Mouse (Mus musculus): ENCODE measurements around the gene Hist1h2ag. TPM values are rescaled to one million over a fixed set of nuclear protein-coding genes. Genes with fewer than 3 reads are reported as not detected.

The Hist1h2ag gene
- total RNA-seq, 2 experiments from 2014 or later: 373 to 414 TPM

- no peak for DNase-seq (ENCODE audit: low spot score in 2 of 2)
Measured at GRCm38 (mm10) chr13:22013716-22014115, 29.0 kb downstream of the Hist1h2ag start.

GRCm38 (mm10) chr13:22009642-22010041 is 33.1 kb downstream of the Hist1h2ag start, which contains the start of gene Prss16:
TSS of gene Prss16 (minus strand) at chr13:22009742.
- no peak for DNase-seq (ENCODE audit: low spot score in 2 of 2)

DNA sequence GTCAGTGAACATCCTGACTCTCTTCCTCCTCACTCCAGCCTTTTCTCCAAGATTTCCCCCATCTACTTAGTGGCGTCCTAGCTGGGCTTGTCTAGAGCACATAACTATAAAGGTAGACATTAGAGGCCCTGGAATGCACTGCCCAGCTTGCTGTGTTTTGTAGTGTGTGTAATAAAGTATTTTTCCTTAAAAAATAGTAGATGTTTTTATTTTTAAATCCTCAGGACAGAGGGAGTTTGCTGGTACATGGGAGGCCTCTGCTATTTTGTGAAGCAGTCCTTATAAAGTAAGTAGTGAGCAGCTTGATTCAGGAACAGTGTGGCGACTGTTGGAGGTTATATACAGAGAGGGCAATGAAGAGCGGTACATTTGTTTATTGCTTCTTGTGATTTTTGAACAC is 34.0 kb downstream of the Hist1h2ag start:
- no peak for DNase-seq (ENCODE audit: low spot score in 2 of 2)

DNA sequence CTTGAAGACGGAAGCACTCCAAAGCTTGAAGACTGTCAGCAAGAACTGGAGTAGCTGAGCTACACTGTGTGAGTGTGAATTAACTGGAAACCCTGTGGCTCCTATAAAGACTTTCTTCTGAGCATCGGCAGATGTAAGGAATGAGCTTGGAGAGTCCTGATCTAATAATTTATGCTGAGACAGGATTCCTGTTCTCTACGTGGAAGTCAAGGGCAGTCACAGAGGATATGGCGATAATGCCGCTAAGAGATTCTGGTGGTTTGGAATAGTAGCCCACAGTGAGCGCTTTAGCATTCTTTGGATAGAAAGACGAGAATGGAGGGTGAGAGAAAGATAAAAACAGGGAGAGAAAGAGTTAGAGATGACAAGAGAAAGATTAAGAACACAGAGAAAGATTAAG is 34.9 kb downstream of the Hist1h2ag start:
- no peak for DNase-seq (ENCODE audit: low spot score in 2 of 2)

GRCm38 (mm10) chr13:22007121-22007510 is 35.6 kb downstream of the Hist1h2ag start:
- DNase-seq (ENCODE audit: low spot score in 2 of 2): no peak

GRCm38 (mm10) chr13:22006334-22007120 is 36.2 kb downstream of the Hist1h2ag start:
- no peak for DNase-seq (ENCODE audit: low spot score in 2 of 2)

GRCm38 (mm10) chr13:22005605-22006333 is 37.0 kb downstream of the Hist1h2ag start:
- DNase-seq (ENCODE audit: low spot score in 2 of 2): no peak

GRCm38 (mm10) chr13:22001823-22002222 is 40.9 kb downstream of the Hist1h2ag start:
- DNase-seq (ENCODE audit: low spot score in 2 of 2): no peak

DNA sequence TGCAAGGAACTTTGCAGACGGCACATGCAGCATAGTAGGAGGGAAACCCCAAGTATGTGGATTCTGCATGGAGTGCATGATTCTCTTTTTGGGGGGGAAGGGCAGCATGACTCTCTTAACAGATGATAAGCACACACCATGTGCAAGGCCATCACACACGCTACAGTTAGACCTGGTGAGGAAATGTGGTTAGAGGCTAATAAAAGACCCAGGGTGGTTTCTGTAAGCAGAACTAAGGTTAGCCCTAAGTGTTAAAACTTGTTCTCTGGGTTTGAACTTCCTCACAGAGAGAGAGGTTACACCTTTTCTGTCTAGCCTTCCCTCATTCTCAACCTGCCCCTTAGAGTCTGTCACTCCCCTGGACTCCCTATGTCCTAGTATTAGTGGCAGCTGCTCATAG is 41.4 kb downstream of the Hist1h2ag start:
- DNase-seq (ENCODE audit: low spot score in 2 of 2): no peak

DNA sequence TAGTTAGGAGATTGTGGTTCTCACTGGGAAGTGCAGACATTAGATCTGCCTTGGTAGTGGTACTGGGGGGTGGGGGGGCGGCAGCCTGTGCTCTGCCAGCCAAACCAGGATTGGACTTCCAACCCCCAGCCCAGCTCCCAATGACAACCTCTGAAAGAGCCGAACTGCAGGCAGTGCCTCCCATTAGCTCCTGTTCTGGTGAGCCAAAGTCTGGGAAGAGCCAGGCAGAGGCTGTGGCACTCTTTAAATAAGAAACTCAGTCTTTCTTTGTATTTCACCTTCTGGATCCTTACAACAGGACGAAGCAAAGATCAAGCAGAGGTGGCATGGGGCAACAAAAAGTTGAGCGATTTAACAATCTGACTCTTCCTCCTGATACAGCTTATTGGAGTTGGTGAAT is 43.6 kb downstream of the Hist1h2ag start:
- DNase-seq (ENCODE audit: low spot score in 2 of 2): no peak

DNA sequence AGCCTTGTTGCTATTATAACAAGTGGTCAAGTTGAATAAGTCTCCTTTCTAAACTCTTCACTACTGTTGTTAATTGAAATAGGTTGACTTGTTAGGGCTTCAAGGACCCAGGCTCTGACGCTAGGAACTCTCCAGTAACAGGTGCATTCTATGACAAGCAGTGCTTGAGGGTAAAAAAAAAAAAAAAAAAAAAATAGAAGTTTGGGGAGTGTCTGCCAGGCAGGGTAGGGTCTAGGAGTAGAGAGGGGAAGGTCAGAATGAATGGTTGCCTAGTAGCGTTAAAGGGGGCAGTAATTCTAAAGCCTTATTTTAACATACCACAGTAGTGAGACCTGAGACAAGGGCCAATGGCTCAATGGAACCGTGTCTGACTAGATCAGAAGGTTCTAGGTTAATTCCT is 44.3 kb downstream of the Hist1h2ag start:
- DNase-seq (ENCODE audit: low spot score in 2 of 2): no peak

- no peak for DNase-seq (ENCODE audit: low spot score in 2 of 2)
Measured at GRCm38 (mm10) chr13:21997821-21998220, 44.9 kb downstream of the Hist1h2ag start.

DNA sequence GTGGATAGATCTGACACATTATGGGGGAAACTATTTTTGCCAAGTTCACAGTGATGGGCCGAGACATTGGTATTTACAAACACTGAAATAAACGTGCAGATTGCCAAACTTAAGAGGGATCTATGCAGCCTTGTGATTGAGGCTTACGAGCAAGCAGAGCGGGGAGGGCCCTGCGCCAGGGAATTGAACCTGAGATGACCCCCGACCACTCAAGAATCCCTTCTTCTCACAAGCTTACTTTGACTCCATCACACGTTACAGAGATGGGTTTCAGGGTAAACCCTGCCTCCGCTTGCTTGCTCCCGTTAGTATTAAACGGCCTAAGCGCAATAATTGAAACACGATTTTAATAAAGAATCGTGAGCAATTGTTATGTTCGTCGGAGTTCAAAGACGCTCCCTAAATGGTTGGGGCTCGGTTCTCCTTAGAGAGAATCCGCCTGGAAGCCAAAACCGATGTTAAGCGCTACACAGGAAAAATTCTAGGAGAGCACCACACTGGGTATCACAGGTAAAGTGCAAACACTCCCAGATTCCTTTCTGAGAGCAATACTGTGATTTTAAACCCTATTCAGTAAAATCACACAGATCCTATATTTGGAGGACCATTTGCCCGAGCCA is 45.4 kb downstream of the Hist1h2ag start:
- DNase-seq (ENCODE audit: low spot score in 2 of 2): no peak

DNA sequence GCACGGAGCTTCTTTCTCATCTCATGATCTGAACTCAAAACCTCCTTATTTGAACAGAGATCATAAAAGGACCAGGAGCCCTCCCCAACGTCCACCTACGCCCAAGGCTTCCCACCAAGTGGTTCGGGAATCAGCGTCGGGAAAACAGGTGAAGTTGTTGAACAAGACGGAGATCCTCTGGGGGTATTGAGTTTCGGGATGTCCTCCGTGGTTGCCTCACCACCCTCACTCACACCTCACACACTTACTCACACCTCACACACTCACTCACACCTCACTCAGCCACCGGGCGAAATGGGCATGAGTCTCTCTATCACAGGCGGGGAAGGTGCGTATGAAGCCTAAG is 45.9 kb downstream of the Hist1h2ag start:
- no peak for DNase-seq (ENCODE audit: low spot score in 2 of 2)

- no peak for DNase-seq (ENCODE audit: low spot score in 2 of 2)
Measured at GRCm38 (mm10) chr13:21996101-21996839, 46.5 kb downstream of the Hist1h2ag start.

GRCm38 (mm10) chr13:21995331-21995914 is 47.3 kb downstream of the Hist1h2ag start:
- DNase-seq (ENCODE audit: low spot score in 2 of 2): no peak

- no peak for DNase-seq (ENCODE audit: low spot score in 2 of 2)
Measured at GRCm38 (mm10) chr13:21994896-21995295, 47.8 kb downstream of the Hist1h2ag start.

DNA sequence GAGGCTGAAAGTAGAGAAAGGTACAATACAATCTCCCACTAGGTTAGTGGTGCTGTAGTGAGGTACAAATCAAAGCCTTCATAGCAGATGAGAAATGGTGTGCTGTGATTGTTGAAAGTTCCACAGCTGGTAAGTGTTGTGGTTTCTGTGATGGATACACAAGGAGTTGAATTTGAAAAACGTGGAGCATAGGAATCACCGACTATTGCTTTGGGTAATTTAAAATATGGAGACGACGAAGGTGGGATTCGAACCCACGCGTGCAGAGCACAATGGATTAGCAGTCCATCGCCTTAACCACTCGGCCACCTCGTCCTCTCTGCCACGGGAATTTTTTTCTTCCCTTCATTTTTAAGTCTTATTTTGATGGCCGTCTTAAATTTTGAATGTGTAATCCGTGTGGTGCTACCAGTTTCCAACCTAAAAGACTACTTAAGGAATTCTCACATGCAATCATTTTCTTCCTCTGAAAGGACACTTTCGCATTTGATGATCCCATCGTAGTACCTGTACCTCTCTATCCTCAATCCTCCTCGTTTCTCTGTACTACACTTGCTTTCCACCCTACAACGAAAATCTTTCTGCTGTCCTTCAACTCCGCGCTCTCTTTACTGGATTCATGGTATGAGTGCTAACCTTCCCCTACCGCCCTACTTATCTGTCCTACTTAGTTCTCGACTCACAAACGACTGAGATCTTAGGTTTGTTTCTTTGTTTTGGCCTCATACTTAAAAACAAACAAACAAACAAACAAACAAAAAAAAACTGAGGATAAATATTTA is 48.6 kb downstream of the Hist1h2ag start:
- DNase-seq (ENCODE audit: low spot score in 2 of 2): no peak

GRCm38 (mm10) chr13:21992550-21992949 is 50.2 kb downstream of the Hist1h2ag start:
- no peak for DNase-seq (ENCODE audit: low spot score in 2 of 2)

Measured in adrenal gland, postnatal 4 days (tissue).